Mouse (Mus musculus) induced T-regulatory cell, adult 2 months (primary cell): ENCODE data around the gene Prkag3.

Experiments
- DNase-seq: peaks from one replicate; pipeline ENCODE4 v3.0.0-alpha.2; 2012; ENCODE audit warnings: low read depth

Gene Prkag3

GRCm38 (mm10) chr1:74748643-74749271 is at the start of gene Prkag3:
Gene Prkag3, minus strand, starts transcription at chr1:74749221.
- peak; percentile 34 for DNase-seq

- no peak for DNase-seq
These were observed 48.4 kb upstream of the Prkag3 start for GRCm38 (mm10) chr1:74797459-74797858.

DNA sequence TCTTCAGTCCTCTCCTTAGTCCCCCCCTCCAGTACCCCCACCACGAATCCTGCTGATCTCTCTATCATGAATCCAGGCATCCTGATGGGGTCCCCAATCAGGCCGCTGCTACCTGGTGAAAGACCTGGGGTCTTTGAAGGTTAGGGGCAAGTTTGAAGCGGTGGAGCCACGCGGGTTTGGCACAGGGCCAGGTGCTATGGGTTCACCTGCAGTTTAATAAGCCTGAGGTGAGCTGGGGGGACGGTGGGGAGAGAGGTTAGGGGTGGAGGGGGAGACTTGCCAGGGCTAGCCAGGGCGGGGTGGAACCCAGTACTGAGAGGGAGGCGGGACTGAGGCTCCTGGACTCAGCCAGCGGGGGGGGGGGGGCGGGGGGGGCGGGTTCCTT is 46.1 kb upstream of the Prkag3 start:
- DNase-seq, result no peak

DNA sequence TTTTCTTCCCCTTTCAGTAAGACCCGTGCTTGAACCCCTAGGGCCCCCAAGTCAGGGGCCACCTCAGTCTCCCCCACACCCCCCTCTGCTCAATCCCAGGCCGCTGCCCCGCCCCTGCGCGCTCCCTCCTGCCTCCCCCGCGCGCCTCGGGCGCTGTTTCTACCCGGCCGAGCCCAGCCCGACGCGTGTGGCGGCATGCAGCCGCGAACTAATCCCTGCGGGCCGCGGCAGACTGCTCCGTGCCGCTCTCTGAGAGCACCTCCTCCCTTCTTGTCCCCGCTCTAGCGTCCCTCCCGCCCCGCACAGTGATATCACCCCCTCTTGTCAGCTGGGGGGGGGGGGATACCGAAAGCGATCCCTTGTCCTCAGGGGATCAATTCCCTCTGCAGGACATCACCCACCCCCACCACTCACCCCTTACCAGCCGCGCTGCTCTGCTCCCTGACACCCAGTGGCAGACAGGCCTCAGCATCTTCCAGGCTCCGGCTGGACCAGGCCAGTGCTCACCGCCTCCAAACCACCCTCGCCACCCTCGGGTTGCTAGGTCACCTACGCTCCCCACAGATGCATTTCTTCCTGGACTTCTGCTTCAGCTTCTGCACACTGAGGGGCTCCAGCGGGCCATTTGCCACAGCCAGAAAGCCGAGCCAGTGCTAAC is 45.6 kb upstream of the Prkag3 start:
- peak; percentile 34 for DNase-seq

DNA sequence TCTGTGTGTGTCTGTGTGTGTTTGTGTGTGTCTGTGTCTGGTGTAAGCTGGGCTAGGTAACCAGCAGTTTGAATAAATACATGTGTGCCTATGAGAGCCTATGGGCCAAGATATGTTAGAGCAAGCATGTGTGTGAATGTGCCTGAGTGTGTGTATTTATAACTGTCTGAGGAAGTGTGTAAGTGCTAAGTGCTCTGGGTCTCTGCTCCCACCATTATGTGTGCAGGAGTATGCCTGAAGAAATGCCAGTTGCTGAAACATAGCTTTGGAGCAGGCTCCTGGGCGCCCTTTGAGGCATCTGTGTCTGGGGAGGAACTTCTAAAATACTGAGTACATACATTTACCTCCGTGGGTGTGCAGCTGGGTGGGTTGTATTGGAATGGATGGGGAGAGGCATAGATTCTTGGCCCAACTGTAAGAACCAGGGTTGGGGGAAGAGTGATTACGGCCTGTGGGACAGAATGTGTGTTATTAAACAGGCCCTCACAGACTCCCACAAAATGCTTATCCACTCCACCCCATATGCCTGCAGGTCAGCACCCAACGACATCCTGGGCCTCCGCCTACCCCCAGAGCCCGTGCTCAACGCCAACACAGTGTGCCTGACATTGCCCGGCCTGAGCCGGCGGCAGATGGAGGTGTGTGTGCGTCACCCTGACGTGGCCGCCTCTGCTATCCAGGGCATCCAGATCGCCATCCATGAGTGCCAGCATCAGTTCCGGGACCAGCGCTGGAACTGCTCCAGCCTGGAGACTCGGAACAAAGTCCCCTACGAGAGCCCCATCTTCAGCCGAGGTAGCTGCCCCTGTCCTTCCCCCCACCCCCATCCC is 44.0 kb upstream of the Prkag3 start:
- no peak for DNase-seq

GRCm38 (mm10) chr1:74791249-74791648 is 42.2 kb upstream of the Prkag3 start, which contains the start of gene Wnt10a:
Gene Wnt10a, plus strand, starts transcription at chr1:74791516.
- DNase-seq, result peak; percentile 35

DNA sequence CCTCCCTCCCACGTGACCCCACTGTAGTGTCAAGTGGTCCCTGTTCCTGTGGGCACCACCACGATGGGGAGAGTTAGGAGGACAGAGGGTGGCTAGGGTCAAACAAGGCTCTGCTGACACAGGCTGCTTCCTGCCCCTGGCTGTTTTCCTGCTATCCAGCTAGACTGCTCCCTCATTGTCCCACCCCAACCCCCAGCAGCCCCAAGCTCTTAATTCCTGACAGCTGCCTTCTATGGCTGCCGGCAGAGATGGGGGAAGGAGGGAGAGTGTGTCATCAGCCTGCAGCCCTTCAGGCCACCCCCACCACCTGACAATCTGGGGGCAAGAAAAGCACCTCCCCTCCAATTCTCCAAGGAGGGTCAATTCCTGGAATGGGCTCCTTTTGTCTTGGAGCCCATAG is 41.1 kb upstream of the Prkag3 start:
- DNase-seq, result no peak

GRCm38 (mm10) chr1:74788603-74789176 is 39.7 kb upstream of the Prkag3 start:
- DNase-seq, result no peak

DNA sequence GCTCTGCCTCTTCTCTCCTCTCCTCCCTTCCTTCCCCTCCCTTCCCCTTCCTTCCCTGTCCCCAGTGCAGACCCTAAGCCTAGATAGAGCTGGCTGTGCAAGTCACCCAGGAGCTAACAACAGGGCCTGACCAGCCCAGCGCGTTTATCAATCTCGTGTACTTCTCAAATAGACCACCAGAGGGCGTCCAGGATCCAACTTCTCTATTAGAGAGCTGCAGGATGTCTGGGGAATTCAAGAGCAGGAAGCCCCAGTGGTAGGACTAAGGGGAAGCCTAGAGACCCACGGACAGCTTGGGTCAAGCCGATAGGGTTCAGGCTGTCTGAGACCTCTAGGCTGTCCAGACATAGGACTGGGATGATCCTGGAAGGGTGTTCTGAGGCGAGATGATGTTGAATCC is 38.8 kb upstream of the Prkag3 start:
- DNase-seq, result peak; percentile 89

- peak; percentile 60 for DNase-seq
These were observed 35.2 kb upstream of the Prkag3 start for GRCm38 (mm10) chr1:74784041-74784759.

GRCm38 (mm10) chr1:74783554-74783953 is 34.5 kb upstream of the Prkag3 start:
- no peak for DNase-seq

- DNase-seq, result no peak
These were observed 33.0 kb upstream of the Prkag3 start for GRCm38 (mm10) chr1:74782045-74782444.

DNA sequence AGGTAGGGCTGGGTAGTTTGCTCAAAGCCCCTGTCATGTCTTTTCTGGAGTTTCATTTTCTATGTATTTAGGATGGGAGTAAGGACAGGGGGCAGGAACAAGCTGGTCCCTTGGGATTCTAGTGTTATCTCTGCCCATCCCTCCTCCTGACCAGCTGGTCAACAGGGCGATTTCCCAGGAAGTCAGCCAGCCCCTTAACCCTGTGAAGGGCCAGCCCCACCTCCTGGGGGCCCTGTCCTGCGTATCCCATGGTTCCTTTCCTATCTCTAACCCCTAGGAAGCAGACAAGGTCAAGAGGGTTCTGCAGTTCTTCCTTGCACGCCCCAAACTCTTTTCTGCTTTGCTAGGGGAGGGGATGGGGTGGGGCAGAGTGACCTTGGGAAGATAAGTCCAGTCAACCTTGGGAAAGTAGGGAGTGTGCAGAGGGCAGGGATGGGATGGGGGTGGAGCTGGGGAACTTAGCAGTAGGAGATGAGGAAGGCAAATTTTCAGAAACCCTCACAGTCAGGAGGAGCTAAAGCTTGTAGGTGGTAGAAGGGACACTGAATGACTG is 30.0 kb upstream of the Prkag3 start:
- DNase-seq, result no peak

GRCm38 (mm10) chr1:74775816-74776215 is 26.8 kb upstream of the Prkag3 start:
- no peak for DNase-seq

- no peak for DNase-seq
These were observed 25.0 kb upstream of the Prkag3 start for GRCm38 (mm10) chr1:74774062-74774461.

DNA sequence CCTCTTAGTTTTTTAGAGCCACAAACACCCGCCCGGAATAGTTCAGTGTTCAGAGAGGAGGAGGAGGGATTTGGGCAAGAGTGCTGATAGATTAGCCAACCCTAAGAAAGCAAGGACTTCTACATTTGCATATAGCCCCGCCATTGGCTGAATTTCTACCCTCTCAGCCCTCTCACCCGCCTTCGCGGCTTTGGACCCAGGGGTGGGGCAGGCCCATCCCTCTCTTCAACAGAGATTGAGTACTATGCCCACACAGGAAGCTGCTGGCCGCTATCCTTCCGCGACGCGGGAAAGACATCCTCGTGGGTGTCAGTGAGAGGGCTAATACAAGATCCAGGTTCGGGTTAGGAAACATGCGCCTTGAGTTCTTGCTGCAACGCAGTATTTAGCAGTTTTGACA is 24.1 kb upstream of the Prkag3 start:
- peak; percentile 81 for DNase-seq

- DNase-seq, result peak; percentile 31
These were observed 23.1 kb upstream of the Prkag3 start for GRCm38 (mm10) chr1:74771931-74772620.

DNA sequence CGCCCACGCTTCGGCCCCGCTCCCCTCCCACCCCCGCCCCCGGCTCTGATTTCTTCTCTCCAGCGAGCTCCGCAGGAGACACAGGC is 22.7 kb upstream of the Prkag3 start, which contains the start of gene Wnt6:
Wnt6 (plus strand) TSS at position 48 of the 86 bp plus-strand sequence.
- DNase-seq, result no peak

GRCm38 (mm10) chr1:74771467-74771844 is 22.4 kb upstream of the Prkag3 start:
- DNase-seq, result no peak

- no peak for DNase-seq
These were observed 21.9 kb upstream of the Prkag3 start for GRCm38 (mm10) chr1:74770727-74771466.

DNA sequence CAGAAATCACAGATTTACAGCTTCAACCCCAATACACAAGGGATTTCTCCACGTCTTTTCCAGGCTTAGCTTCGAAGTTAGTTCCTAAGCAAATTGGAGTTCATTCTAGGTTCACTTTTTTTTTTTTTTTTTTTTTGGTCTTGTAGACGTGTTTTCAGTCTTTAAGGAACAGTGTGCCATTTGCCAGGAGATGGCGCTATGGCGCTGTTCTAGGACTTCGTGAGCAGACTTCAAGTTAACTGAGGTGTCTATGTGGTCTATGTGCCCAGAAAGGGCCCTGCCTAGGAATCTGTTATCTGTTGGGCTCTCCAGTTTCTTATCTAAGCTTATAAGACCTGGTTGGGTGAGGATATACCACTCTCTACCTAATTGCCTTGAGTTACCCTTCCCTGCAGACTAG is 14.1 kb upstream of the Prkag3 start:
- peak; percentile 82 for DNase-seq
